Mouse (Mus musculus): ENCODE data around the gene Cdc6. TPM values are rescaled to one million over a fixed set of nuclear protein-coding genes. Genes with fewer than 3 reads are reported as not detected.

Cdc6 gene
- total RNA-seq, 2 experiments from 2014 or later, result 9.8 to 10.2 TPM

DNA sequence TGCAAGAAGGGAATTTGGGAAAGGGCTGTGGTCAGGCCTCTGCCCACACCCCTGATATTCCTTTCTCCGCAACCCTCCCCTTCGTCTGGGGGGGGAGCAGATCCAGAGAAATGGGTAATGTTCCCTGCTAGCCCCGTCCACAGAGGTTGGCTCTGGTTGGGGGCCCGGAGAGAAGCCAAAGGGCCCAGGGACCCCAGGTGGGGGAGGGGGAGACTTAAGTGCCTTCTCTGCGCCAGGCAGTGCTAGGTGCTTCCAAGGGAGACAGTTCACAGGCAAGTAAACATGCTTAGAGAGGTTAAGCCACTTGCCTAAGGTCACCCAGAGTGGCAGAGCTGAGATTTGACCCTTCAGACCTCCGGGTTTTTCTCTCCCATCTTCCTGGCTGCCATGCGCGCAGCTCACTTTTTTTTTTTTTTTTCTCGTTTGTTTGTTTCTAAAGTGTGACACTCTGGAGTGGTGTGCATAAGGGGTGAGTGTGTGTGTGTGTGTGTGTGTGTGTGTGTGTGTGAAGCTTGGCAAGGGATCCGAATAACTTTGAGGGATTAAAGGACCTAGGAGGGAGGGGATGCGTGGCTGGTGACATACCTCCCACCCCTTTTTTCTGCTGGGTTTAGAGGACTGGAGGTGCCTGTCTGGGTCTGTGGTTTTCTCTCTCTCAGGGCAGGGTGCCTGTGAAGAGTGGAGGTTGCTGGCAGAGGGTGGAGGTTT, 37.5 kb downstream of the Cdc6 start:
- peak; percentile 15 for DNase-seq

DNA sequence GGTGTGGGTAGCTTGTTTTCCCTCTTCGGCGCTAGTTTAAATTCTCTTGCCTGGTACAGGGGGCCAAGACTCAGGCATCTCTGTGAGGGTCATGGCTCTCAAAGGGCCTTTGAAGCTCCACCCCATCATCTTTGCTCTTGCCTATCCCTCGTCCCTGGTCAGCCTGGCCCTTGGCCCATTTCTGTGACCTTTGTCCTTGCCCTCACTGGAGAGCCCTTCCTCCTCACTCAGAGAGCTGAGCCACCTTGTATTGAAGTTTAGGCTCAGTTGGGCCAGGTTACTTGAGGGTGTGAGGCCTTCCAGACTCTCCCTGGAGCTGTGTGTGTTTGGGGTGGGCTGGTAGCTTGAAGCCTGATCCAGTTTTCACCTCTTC, 38.0 kb downstream of the Cdc6 start:
- peak; percentile 44 for DNase-seq

DNA sequence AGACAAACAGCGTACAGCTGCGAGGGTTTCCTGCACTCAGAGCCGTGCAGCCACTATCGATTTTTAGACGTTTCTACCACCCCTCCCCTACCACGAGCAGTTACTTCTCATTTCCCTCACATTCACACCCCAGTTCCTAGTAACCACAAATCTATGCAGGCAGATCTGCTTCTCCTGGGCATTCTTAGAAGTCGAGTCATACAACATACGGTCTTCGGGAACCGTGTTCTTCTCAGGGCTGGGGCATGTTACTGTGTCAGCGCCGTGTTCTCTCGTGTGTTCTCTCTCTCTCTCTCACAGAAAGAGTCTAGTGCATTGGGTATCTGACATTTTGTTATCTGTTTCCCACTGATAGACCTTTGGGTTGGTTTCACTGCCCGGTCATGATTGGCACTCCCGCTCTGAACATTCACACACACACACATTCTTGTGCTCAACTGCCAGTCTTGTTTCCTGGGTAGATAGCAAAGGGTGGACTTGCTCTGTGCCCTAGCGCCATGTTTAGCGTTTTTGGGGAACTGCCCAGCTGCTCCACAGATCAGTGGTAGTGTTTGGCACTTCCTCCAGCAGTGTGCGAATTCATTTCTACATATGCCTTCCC, 40.5 kb downstream of the Cdc6 start:
- DNase-seq, result no peak

DNA sequence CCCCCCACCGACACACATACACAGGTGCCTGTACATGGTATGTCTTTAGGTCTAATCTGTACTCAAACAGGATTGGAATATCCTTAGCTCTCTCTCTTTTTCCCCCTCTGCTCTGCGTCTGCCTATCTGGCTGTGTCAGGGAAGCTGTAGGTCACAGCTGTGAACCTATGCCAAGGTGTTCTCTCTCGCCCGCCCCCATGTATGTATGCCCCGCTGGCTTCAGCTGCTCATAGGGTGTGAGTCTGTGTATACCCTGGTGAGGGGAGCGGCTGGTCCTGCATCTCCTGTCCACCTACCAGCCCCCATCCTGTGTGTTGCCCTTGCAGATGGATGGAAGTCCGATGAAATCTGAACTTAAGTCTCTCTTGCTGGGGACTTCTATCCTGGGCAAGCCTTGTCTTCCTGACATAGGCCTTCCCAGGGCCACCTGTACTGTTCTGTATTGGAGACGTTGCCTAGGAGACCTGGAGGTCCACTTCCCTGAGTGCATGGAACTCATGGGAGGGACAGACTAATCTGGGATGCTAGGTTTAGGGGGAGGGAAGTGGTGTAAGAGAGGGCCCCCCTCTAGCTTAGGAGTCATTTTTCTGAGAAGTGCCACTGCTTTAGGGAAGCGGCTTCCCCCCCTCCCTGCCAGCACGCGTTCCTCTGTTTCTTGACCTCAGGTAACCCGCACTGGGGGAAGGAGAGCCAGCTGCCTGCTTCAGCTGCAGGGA, 41.8 kb downstream of the Cdc6 start:
- peak; percentile 10 for DNase-seq

DNA sequence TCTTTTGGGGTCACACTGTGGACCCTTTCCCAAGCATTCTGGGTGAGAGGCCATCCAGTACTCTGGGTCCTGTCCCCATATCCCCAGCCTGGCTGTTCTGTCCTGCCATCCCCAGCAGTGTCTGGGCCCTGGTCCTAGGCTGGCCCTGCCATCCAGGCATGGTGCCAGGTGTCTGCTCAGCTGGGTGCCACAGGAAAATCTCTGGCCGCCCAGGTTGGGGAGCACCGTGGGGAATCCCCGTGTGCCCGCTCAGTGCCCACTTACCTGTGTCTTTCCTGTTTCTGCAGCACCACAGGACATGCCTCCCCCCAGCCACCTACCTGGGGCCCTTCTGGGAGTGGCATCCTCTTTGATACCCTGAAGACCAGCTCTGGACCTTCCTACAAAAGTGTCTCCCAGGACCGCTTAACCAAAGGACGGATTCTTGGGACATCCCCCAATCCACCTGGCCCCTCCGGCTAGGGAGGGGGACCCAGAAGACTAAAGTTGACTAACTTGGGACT, 42.4 kb downstream of the Cdc6 start:
- peak; percentile 66 for DNase-seq

DNA sequence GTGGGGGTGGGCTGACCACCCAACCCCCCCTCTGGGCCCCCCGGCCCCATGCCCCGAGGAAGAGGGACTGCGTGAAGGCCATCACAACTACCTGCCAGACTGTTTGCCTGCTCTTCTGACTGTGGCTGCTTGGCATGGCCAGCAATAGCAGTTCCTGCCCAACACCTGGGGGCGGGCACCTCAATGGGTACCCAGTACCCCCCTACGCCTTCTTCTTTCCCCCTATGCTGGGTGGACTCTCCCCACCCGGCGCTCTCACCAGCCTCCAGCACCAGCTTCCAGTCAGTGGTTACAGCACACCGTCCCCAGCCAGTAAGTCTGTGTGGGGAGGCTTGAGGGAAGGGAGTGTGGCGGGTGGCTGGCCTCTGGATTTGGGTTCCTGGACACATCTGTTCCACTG, 42.9 kb downstream of the Cdc6 start:
- DNase-seq, result no peak

DNA sequence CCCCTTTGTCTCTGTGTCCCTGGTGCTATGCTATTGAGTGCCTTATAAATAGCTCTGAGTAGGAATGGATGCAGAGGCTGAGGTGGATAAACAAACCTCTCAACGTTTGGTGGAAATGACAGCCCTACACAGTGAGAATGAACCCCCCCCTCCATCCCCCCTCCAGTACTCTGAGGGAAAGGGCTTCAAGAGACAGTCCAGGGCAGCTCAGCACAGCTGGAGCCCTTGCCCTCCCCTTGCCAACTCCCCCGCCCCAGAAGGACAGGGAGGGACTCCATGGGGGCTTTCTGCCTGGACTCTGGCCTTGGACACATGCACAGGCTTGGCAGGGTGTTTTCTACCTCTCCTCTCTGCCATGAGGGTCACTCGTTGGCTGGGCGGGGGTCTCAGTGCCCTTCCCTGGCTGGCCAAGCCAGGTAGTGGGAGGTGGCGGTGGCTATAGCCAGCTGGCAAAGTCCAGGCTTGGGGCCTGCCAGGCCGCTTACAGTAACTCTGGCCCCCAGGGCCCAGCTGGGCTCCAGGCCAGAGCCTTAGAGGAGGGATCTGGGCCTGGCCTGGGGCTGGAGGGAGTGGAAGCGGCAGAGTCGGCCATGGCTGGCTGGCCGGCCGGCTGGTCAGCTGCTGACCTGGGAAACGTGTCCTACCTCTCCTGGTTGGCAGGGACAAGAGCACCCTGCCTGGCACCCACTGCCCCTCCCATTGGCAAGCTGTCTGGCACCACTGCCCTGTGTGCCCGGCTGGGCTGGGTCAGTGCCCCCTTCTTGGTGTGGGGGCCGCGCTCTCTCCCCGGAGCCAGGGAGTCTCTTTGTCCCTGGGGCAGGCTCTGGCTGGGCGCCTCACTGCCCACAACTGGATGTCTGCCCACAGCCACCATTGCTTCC, 43.7 kb downstream of the Cdc6 start:
- peak; percentile 95 for DNase-seq

DNA sequence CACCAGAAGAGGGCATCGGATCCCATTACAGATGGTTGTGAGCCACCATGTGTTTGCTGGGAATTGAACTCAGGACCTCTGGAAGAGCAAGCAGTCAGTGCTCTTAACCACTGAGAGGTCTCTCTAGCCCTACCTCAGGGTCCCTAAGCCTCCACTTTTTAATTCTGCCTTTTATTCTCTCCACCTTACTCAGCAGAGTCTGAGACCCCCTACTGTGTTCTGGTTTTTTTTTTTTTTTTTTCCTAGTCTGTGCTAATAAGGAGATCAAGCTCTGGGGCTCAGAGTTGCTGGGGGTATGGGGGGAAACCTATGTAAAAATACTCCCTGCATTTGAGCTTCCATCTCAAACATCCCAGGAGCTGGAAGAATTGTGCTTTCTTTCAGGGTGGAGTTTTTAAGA, 44.5 kb downstream of the Cdc6 start:
- DNase-seq, result no peak

DNA sequence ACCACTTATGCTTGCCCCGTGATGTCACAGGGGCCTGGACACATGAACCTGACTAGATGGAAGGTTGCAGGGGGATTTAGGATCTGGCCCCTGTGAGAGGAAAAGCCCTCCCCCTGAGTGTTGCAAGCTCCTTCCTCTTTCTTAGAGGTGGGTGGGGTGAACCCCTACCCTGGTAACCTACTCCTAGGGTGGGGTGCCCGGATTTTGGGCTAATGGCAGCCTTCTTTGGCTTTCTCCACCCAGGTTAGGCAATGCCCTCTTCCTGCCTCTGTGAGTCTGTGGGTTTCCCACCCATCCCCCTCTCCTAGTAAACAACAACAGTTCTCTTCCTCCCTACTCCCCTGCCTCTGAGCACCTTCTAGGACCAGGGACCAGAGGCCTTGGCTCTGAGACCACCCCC, 45.1 kb downstream of the Cdc6 start:
- DNase-seq, result no peak

DNA sequence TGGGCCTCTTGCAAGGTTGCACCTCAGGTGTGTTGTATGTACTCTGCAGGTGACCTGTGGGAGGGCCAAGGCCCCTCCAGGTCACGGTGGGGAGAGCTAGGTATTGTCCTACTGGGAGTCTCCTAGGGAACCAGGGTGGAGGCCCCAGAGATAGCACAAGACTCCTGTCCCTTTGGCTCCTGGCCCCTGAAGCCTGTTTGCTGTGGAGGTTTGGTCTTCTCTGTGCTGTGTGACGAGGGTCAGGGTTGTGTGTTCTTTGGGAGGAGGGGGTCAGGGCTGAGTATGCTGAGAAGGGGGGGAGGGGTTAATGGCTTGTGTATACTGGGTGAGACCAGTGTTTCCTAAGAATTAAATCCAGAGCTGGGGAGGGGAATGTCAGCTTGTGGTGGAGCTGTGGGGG, 45.8 kb downstream of the Cdc6 start:
- no peak for DNase-seq

DNA sequence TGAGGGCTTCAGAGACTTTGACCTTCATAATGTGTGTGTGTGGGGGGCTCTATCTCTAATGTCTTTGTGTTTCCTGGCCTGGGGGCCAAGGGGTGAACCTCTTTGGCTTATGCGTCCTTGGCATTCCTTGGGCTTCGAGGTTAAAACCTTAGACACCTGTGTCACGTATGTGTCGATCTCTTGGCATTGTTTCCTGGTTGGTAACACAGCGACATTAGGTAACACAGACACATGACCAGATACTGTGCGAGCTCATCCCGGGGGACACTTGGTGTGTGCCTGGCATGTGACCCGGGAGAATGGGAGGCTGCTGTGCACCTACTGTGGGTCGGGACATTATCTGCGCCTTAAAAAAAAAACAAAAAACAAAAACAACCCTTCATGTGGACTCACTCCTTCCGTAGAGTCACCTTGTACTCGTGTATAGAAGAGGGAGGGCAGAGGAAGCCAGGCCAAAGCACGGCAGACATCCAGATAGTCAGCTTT, 46.3 kb downstream of the Cdc6 start:
- DNase-seq, result no peak

DNA sequence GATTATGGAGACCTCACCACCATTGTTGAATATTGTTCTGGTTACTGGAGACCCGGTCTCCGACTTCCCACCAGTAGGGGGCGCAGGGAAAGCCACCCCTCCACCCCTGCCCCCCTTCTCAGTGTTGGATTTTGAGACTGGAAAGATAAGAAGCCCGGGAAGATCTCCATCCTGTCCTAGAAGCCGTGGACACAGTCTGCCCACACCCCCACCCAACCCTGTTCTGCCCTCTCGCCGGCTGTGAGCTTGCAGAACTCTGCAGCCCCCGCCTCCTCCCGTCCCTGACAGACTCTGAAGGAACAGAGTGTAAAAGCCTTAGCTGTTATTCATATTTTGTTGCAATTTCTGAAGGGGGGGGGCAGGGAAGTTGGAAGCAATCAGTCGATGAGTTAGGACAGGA, 46.8 kb downstream of the Cdc6 start:
- DNase-seq, result peak; percentile 89

DNA sequence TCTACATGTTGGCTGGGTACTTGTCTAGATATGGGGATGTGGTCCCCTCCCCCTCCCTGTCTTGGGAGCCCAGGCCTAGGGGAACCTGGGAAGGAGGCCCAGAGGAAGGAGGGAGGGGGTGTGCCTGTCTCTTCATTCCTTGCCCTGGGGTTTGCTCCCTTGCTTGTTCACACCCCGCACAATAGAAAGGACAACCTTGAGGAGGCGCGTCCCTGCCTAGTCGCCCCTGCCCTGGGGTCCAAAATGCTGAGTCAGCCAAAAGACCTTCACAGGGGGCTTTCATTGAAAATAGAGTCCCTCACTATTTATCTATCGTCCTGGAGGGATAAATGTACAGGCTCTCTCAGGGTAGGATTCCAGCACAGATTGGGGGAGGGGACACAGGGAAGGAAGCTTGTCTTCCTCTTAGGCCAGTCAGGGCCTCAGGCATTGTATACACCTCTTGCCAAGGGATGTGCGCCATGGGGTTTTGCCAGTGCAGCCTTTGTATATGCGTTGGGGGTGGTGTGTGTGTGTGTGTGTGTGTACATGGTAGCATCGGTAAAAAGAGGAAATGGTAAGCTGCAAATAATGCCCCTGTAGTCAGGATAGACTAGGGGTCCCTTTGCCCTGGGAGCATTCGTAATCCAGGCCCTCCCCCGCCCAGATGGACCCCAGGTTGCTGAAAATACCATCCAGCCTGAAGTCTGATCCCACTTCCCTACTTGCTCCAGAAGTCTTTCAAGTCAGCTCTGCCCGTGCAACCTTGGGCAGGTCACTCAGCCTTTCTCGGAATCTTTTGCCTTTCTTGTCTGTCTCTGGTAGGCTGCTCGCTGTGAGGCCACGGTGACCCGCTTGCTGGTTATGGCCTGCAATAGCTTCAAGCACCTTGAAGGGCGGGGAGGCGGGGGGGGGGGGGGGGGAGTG, 47.5 kb downstream of the Cdc6 start:
- DNase-seq, result no peak

DNA sequence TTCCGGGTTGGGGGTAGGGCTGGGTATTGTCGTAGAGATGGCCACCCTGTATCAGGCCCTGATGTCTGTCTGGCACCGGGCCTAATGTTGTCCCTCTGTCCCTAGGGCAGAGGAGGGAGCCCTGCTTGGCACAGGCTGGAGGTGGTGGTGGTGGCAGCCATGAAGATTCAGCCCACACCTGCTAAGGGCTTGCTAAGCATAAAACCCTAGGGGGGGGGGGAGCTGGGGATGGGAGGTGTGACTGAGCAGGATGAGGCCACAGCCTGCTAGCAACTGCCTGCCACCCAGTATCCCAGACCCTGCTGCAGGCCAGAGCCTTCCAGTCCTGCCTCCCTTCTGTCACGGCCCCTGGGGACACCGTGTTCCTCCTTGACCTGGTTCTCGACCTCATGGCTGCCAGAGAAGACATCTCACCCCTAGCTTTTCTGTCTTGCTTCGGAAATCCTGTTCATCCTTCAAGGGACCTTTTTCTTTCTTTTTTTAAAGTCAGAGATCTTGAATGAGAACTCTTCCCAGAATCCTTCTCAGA, 48.2 kb downstream of the Cdc6 start:
- no peak for DNase-seq

DNA sequence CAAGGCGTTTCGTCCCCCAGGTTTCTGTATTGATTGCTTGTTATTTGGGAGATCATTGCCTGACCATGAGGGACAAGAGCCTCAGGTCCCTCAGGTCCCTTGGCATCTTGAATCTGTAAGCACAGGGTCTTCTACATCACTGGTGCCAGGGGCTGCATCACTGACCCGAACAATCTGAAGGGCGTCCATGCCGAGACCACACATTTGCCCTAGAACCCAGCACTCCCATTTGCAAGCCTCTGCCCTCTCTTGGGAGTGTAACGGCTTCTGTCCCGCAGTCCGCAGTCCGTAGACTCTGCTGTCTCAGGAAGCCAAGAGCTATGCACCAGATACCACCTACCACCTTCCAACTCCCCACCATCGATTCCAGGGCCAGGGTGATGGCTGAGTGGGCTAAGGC, 48.7 kb downstream of the Cdc6 start:
- no peak for DNase-seq

DNA sequence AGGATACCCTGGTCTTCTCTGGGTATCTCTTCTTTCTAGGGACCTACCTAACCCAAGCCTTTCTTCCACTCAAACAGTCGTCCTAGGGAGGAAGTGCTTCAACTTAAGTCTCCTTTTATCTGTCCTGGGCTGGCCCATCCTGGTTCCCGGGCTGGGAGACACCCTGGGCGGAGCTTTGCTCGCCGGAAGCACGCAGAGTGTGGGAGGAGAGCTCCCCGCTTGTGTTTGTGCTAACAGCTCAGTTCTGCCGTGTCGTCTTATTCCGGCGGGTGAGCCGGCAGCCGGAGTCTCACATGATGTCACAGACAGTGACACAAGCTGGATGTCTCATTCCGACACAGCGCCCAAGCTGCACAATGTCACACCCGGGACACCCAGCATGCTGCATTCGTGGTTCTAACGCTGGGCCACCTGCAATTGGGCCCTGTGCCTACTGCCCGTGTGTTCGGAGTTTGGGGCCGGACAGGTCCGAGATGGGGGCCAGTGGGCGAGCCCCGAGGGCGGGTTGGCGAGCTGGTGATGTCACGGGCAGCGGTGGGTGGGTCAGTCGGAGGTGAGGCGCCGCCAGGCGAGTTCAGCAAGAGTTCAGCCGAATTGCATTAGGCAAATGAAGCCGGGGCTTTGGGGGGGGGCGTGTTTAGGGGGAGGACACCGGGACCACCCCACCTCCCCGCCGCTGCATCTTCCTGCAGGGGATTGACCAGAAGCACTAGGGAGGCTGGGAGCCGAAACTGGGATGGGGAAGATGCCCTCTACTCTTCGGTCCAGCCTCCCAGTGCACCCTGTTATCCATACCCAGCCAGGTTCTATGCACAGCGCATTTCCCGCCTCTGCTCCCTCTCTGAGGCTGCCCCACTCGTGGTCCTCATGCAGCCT, 52.1 kb downstream of the Cdc6 start:
- DNase-seq, result peak; percentile 87

DNA sequence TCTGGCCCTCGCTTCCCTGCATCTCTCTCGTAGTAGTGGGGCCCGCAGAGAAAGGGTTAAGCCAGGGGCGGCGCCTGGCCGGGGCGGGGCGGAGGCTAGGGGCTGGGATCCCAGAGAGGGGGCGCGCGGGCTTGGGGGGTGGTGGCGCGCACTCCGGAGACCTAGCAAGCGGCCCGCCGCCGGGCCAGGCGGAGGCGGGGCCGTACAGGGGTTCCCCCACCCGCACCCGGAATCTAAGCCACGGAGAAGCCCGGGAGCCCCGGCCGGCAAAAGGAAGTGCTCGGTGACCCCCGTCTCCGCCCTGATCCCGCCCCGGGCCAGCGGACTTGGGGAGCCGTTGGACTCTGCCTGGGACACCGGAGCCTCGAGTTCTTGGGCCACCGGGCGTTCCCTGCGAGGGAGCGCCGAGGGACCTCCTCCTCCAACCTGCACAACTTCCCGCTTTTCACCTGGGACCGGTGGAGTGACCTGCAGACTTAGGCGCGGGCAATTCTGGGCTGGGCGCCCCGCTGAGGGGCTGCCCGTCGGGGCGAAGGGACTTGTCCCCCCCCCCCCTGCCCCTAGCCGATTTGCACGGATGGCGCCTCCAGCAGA, 52.8 kb downstream of the Cdc6 start:
- peak; percentile 89 for DNase-seq

DNA sequence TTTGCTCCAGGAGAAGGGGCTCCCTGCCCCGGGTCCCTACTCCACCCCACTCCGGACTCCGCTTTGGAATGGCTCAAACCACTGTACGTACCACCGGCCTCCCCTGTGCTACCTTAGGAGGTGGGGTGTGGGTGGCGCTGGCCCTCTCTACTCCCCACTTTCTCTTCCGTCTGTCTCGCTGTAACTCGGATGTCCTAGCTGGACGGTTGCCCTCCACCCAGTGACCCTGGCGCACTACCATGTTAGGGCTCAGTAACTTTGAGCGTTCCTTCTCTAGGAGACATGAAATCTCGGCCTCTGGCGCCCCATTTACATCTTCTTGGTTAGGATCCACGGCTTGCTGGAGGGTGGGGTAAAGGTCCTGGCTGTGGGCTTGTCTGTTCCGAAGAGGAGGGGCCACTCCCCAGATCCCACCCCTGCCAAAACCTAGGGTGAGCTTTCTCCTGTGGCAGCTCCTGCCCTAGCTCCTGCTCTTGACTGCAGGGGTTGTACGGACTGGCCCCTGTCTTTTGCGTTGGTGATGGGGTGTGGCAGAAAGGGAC, 53.5 kb downstream of the Cdc6 start:
- DNase-seq, result peak; percentile 48

DNA sequence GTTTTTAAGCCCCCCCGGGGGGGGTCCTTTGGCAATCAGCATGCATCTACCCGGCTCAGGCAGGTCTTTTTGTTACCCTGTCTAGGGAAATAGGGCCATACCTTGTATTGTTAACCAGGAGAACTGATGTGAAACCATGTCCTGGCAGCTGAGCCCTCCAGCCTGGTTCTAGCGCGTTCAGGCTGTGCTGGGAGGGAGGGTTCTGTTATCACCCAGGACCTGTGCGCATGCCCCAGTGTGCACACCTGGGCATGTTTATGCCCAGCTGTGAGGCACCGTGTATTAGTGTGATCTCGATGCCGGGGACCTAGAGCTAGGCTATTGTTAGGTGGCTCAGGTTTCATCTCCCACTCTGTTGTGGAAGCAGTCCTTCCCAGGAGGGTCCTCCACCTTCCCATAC, 54.2 kb downstream of the Cdc6 start:
- DNase-seq, result no peak

Data from heart, postnatal 4 days (tissue).